Mouse (Mus musculus) kidney, adult 2 months (tissue): ENCODE data around the gene Nudt21.

Experiments
- CTCF ChIP-seq: fragments of 200-500 bp; conservative IDR thresholded peaks from 2 replicates; pipeline ENCODE4 v1.5.1; 2011; ENCODE audit warnings: low read depth, mild to moderate bottlenecking, control low read depth, low read length, moderate library complexity, mixed read lengths; ENCODE audit not compliant: insufficient read depth, insufficient read length
- POLR2A ChIP-seq: fragments of 200-500 bp; IDR thresholded peaks from one replicate; pipeline ENCODE4 v1.6.1; 2011; ENCODE audit warnings: low read depth, low read length, control low read depth

- TF ChIP-seq POLR2A (no peak), CTCF (no peak)
Observed at GRCm38 (mm10) chr8:93969626-93970340, 67.0 kb downstream of the Nudt21 start.
